Mouse (Mus musculus): Measurements from ENCODE around the gene Tnni3k. TPM values are rescaled to one million over a fixed set of nuclear protein-coding genes. Genes with fewer than 3 reads are reported as not detected.

The Tnni3k gene
- 0.05 TPM in 1 of 2 replicates, not detected in the other for polyA plus RNA-seq (2015; fragmentation: Nextera tagmentation; extraction: Ambion mirVana)

- 68% methylated on average over 6 of the region's 6 CpGs for WGBS
- Histone ChIP-seq H3K4me3 (no peak within 1 kb of the TSS), H3K4me1 (no peaks in the 10 kb centered on the region), H3K27ac (no peak within 1 kb of the TSS), H3K4me2 (no peak within 1 kb of the TSS), H3K9me3 (no peaks in the 10 kb centered on the region), H3K36me3 (no peaks in the 10 kb centered on the region), H3K9ac (no peak within 1 kb of the TSS), H3K27me3 (no peaks in the 10 kb centered on the region)
- no peak for ATAC-seq (ENCODE audit: insufficient number of reproducible peaks, low FRiP score, low TSS enrichment, low read depth)
Measured at GRCm38 (mm10) chr3:155055231-155055916, at the start of gene Tnni3k. Gene Tnni3k, minus strand, starts transcription at chr3:155055407.

GRCm38 (mm10) chr3:155099266-155099665 lies 44.1 kb upstream of the Tnni3k start:
- Histone ChIP-seq H3K4me1 (no peaks in the 10 kb centered on the region), H3K4me2 (no peak overlapping the region), H3K4me3 (no peak overlapping the region), H3K27ac (no peak overlapping the region), H3K27me3 (no peaks in the 10 kb centered on the region), H3K9ac (no peak overlapping the region), H3K36me3 (no peaks in the 10 kb centered on the region), H3K9me3 (no peaks in the 10 kb centered on the region)
- ATAC-seq (ENCODE audit: insufficient number of reproducible peaks, low FRiP score, low TSS enrichment, low read depth) = no peak
- 79% methylated on average over 1 of the region's 1 CpGs for WGBS

GRCm38 (mm10) chr3:155093116-155093956 lies 38.1 kb upstream of the Tnni3k start, which contains the start of the genes Fpgt and Lrriq3:
Gene Fpgt, minus strand, starts transcription at chr3:155093403.
Gene Lrriq3, plus strand, starts transcription at chr3:155093434.
- H3K4me1 ChIP-seq = 0 out of 2 replicates have a peak, but pooled peaks cover 2% of the 10 kb centered on the region
- H3K4me2 ChIP-seq = peak within 1 kb of the TSS; percentile 64
- peak within 1 kb of the TSS; percentile 87 for H3K27ac ChIP-seq
- peak within 1 kb of the TSS; percentile 45 for H3K9ac ChIP-seq
- peak; percentile 99 for ATAC-seq (ENCODE audit: insufficient number of reproducible peaks, low FRiP score, low TSS enrichment, low read depth)
- H3K9me3 ChIP-seq = no peaks in the 10 kb centered on the region
- no peaks in the 10 kb centered on the region for H3K27me3 ChIP-seq
- 0 out of 2 replicates have a peak, but pooled peaks cover 5% of the 10 kb centered on the region for H3K36me3 ChIP-seq
- peak within 1 kb of the TSS; percentile 63 for H3K4me3 ChIP-seq
- WGBS = under 1% methylated on average over 46 of the region's 47 CpGs

GRCm38 (mm10) chr3:155092081-155092480 lies 36.9 kb upstream of the Tnni3k start:
- 94% methylated on average over 6 of the region's 6 CpGs for whole genome bisulfite sequencing
- no peaks in the 10 kb centered on the region for H3K9me3 ChIP-seq
- no peaks in the 10 kb centered on the region for H3K27me3 ChIP-seq
- no peak overlapping the region for H3K27ac ChIP-seq
- no peak overlapping the region for H3K9ac ChIP-seq
- H3K36me3 ChIP-seq = peaks cover 13% of the 10 kb centered on the region
- H3K4me3 ChIP-seq = peak overlapping the region; percentile 63
- 0 out of 2 replicates have a peak, but pooled peaks cover 2% of the 10 kb centered on the region for H3K4me1 ChIP-seq
- no peak for ATAC-seq (ENCODE audit: insufficient number of reproducible peaks, low FRiP score, low TSS enrichment, low read depth)
- peak overlapping the region; percentile 64 for H3K4me2 ChIP-seq

- H3K36me3 ChIP-seq = no peaks in the 10 kb centered on the region
- no peaks in the 10 kb centered on the region for H3K9me3 ChIP-seq
- no peak for ATAC-seq (ENCODE audit: insufficient number of reproducible peaks, low FRiP score, low TSS enrichment, low read depth)
- no peak overlapping the region for H3K4me3 ChIP-seq
- no peak overlapping the region for H3K9ac ChIP-seq
- no peaks in the 10 kb centered on the region for H3K4me1 ChIP-seq
- H3K27ac ChIP-seq = no peak overlapping the region
- no peak overlapping the region for H3K4me2 ChIP-seq
- WGBS = 81% methylated on average over 4 of the region's 4 CpGs
- H3K27me3 ChIP-seq = no peaks in the 10 kb centered on the region
Measured at GRCm38 (mm10) chr3:155077908-155078307, 22.7 kb upstream of the Tnni3k start.

GRCm38 (mm10) chr3:155059449-155059822 lies 4.2 kb upstream of the Tnni3k start:
- Histone ChIP-seq H3K9me3 (no peaks in the 10 kb centered on the region), H3K27me3 (no peaks in the 10 kb centered on the region), H3K4me3 (no peak overlapping the region), H3K27ac (no peak overlapping the region), H3K9ac (no peak overlapping the region), H3K36me3 (no peaks in the 10 kb centered on the region), H3K4me1 (no peaks in the 10 kb centered on the region), H3K4me2 (no peak overlapping the region)
- no peak for ATAC-seq (ENCODE audit: insufficient number of reproducible peaks, low FRiP score, low TSS enrichment, low read depth)

- no peaks in the 10 kb centered on the region for H3K4me1 ChIP-seq
- no peak overlapping the region for H3K4me3 ChIP-seq
- H3K27ac ChIP-seq = no peak overlapping the region
- no peak overlapping the region for H3K9ac ChIP-seq
- 74% methylated on average over 6 of the region's 6 CpGs for WGBS
- ATAC-seq (ENCODE audit: insufficient number of reproducible peaks, low FRiP score, low TSS enrichment, low read depth) = no peak
- H3K4me2 ChIP-seq = no peak overlapping the region
- H3K27me3 ChIP-seq = no peaks in the 10 kb centered on the region
- H3K36me3 ChIP-seq = no peaks in the 10 kb centered on the region
- no peaks in the 10 kb centered on the region for H3K9me3 ChIP-seq
Measured at GRCm38 (mm10) chr3:155058800-155059448, 3.7 kb upstream of the Tnni3k start.

GRCm38 (mm10) chr3:155057566-155057965 lies 2.4 kb upstream of the Tnni3k start:
- no peak overlapping the region for H3K27ac ChIP-seq
- ATAC-seq (ENCODE audit: insufficient number of reproducible peaks, low FRiP score, low TSS enrichment, low read depth) = no peak
- H3K4me1 ChIP-seq = no peaks in the 10 kb centered on the region
- no peak overlapping the region for H3K4me3 ChIP-seq
- H3K9me3 ChIP-seq = no peaks in the 10 kb centered on the region
- no peaks in the 10 kb centered on the region for H3K27me3 ChIP-seq
- H3K4me2 ChIP-seq = no peak overlapping the region
- no peak overlapping the region for H3K9ac ChIP-seq
- H3K36me3 ChIP-seq = no peaks in the 10 kb centered on the region

GRCm38 (mm10) chr3:155056606-155057005 lies 1.4 kb upstream of the Tnni3k start:
- Histone ChIP-seq H3K9me3 (no peaks in the 10 kb centered on the region), H3K4me2 (no peak overlapping the region), H3K27ac (no peak overlapping the region), H3K4me1 (no peaks in the 10 kb centered on the region), H3K36me3 (no peaks in the 10 kb centered on the region), H3K4me3 (no peak overlapping the region), H3K27me3 (no peaks in the 10 kb centered on the region), H3K9ac (no peak overlapping the region)
- ATAC-seq (ENCODE audit: insufficient number of reproducible peaks, low FRiP score, low TSS enrichment, low read depth) = no peak

- H3K4me1 ChIP-seq = no peaks in the 10 kb centered on the region
- H3K4me2 ChIP-seq = no peak overlapping the region
- no peaks in the 10 kb centered on the region for H3K27me3 ChIP-seq
- H3K9me3 ChIP-seq = no peaks in the 10 kb centered on the region
- H3K27ac ChIP-seq = no peak overlapping the region
- 59% methylated on average over 1 of the region's 1 CpGs for WGBS
- H3K9ac ChIP-seq = no peak overlapping the region
- H3K36me3 ChIP-seq = no peaks in the 10 kb centered on the region
- no peak overlapping the region for H3K4me3 ChIP-seq
- ATAC-seq (ENCODE audit: insufficient number of reproducible peaks, low FRiP score, low TSS enrichment, low read depth) = no peak
Measured at GRCm38 (mm10) chr3:155053189-155053588, 2.0 kb downstream of the Tnni3k start.

- ATAC-seq (ENCODE audit: insufficient number of reproducible peaks, low FRiP score, low TSS enrichment, low read depth) = no peak
- no peak overlapping the region for H3K4me2 ChIP-seq
Measured at GRCm38 (mm10) chr3:155052021-155052420, 3.2 kb downstream of the Tnni3k start.

More at GRCm38 (mm10) chr3:155052021-155052420, 3.2 kb downstream of the Tnni3k start:
- no peaks in the 10 kb centered on the region for H3K27me3 ChIP-seq
- H3K9me3 ChIP-seq = no peaks in the 10 kb centered on the region
- H3K4me3 ChIP-seq = no peak overlapping the region
- no peaks in the 10 kb centered on the region for H3K4me1 ChIP-seq
- H3K36me3 ChIP-seq = no peaks in the 10 kb centered on the region
- H3K27ac ChIP-seq = no peak overlapping the region
- H3K9ac ChIP-seq = no peak overlapping the region

All from limb, embryonic 15.5 days (tissue).